Mouse (Mus musculus): Measurements from ENCODE around the gene Lats2. TPM values are rescaled to one million over a fixed set of nuclear protein-coding genes. Genes with fewer than 3 reads are reported as not detected.
A peak's percentile ranks its signal among the peaks of the same experiment; 100 is the strongest.
"Not testable (repeated sequence)": the region's sequence is repeated elsewhere in the genome, so short reads cannot be mapped to it uniquely, and the experiment has no call there.

Lats2 gene
- polyA plus RNA-seq, 1 experiment from 2014 or later, result 11.5 TPM

GRCm38 (mm10) chr14:57692517-57693130, 65.6 kb downstream of the Lats2 start:
- WGBS, result 90% methylated on average over 17 of the region's 17 CpGs
- H3K4me3 ChIP-seq (ENCODE audit: low read length), result no peak overlapping the region
- ATAC-seq, result no peak

GRCm38 (mm10) chr14:57691316-57691715, 66.9 kb downstream of the Lats2 start:
- no peak for ATAC-seq
- Histone ChIP-seq H3K27me3 (replicated peaks; ENCODE audit: control insufficient read depth, insufficient read depth, low read length) (no peaks in the 10 kb centered on the region), H3K9me3 (ENCODE audit: control insufficient read depth, low read length) (no peaks in the 10 kb centered on the region), H3K4me3 (ENCODE audit: low read length) (no peak overlapping the region), H3K9ac (ENCODE audit: low read depth, low read length) (no peak overlapping the region), H3K4me2 (ENCODE audit: low read depth, low read length) (no peak overlapping the region), H3K36me3 (ENCODE audit: control insufficient read depth, insufficient read depth, low read length) (peaks cover 12% of the 10 kb centered on the region), H3K4me1 (ENCODE audit: control insufficient read depth, insufficient read depth, low read length) (no peaks in the 10 kb centered on the region), H3K27ac (ENCODE audit: low read length) (no peak overlapping the region)
- WGBS, result 95% methylated on average over 24 of the region's 24 CpGs

More at GRCm38 (mm10) chr14:57692517-57693130, 65.6 kb downstream of the Lats2 start:
- Histone ChIP-seq H3K4me2 (ENCODE audit: low read depth, low read length) (no peak overlapping the region), H3K4me1 (ENCODE audit: control insufficient read depth, insufficient read depth, low read length) (no peaks in the 10 kb centered on the region), H3K9ac (ENCODE audit: low read depth, low read length) (no peak overlapping the region), H3K9me3 (ENCODE audit: control insufficient read depth, low read length) (no peaks in the 10 kb centered on the region), H3K27me3 (replicated peaks; ENCODE audit: control insufficient read depth, insufficient read depth, low read length) (no peaks in the 10 kb centered on the region), H3K27ac (ENCODE audit: low read length) (no peak overlapping the region), H3K36me3 (ENCODE audit: control insufficient read depth, insufficient read depth, low read length) (peaks cover 15% of the 10 kb centered on the region)

- H3K4me1 ChIP-seq (ENCODE audit: control insufficient read depth, insufficient read depth, low read length), result no peaks in the 10 kb centered on the region
- no peaks in the 10 kb centered on the region for H3K27me3 ChIP-seq (replicated peaks; ENCODE audit: control insufficient read depth, insufficient read depth, low read length)
- no peak overlapping the region for H3K4me3 ChIP-seq (ENCODE audit: low read length)
- ATAC-seq, result no peak
- no peak overlapping the region for H3K27ac ChIP-seq (ENCODE audit: low read length)
- peaks cover 7% of the 10 kb centered on the region for H3K36me3 ChIP-seq (ENCODE audit: control insufficient read depth, insufficient read depth, low read length)
- WGBS, result 94% methylated on average over 8 of the region's 8 CpGs
- no peak overlapping the region for H3K9ac ChIP-seq (ENCODE audit: low read depth, low read length)
- no peaks in the 10 kb centered on the region for H3K9me3 ChIP-seq (ENCODE audit: control insufficient read depth, low read length)
- H3K4me2 ChIP-seq (ENCODE audit: low read depth, low read length), result no peak overlapping the region
These were observed 67.5 kb downstream of the Lats2 start for GRCm38 (mm10) chr14:57690681-57691080.

GRCm38 (mm10) chr14:57688066-57688465, 70.1 kb downstream of the Lats2 start:
- ATAC-seq, result not testable (repeated sequence)
- WGBS, result 94% methylated on average over 7 of the region's 7 CpGs

GRCm38 (mm10) chr14:57687441-57687840, 70.7 kb downstream of the Lats2 start:
- no peak for ATAC-seq
- Histone ChIP-seq H3K4me1 (ENCODE audit: control insufficient read depth, insufficient read depth, low read length) (no peaks in the 10 kb centered on the region), H3K9me3 (ENCODE audit: control insufficient read depth, low read length) (no peaks in the 10 kb centered on the region), H3K27me3 (replicated peaks; ENCODE audit: control insufficient read depth, insufficient read depth, low read length) (no peaks in the 10 kb centered on the region), H3K4me2 (ENCODE audit: low read depth, low read length) (no peak overlapping the region), H3K27ac (ENCODE audit: low read length) (no peak overlapping the region), H3K36me3 (ENCODE audit: control insufficient read depth, insufficient read depth, low read length) (no peaks in the 10 kb centered on the region), H3K9ac (ENCODE audit: low read depth, low read length) (no peak overlapping the region), H3K4me3 (ENCODE audit: low read length) (no peak overlapping the region)
- WGBS, result 87% methylated on average over 5 of the region's 5 CpGs

More at GRCm38 (mm10) chr14:57688066-57688465, 70.1 kb downstream of the Lats2 start:
- H3K27me3 ChIP-seq (replicated peaks; ENCODE audit: control insufficient read depth, insufficient read depth, low read length); H3K4me3 ChIP-seq (ENCODE audit: low read length); H3K36me3 ChIP-seq (ENCODE audit: control insufficient read depth, insufficient read depth, low read length); H3K4me2 ChIP-seq (ENCODE audit: low read depth, low read length); H3K9me3 ChIP-seq (ENCODE audit: control insufficient read depth, low read length); H3K9ac ChIP-seq (ENCODE audit: low read depth, low read length); H3K4me1 ChIP-seq (ENCODE audit: control insufficient read depth, insufficient read depth, low read length); H3K27ac ChIP-seq (ENCODE audit: low read length): not testable (repeated sequence)

GRCm38 (mm10) chr14:57686647-57687046, 71.5 kb downstream of the Lats2 start:
- H3K4me1 ChIP-seq (ENCODE audit: control insufficient read depth, insufficient read depth, low read length), result no peaks in the 10 kb centered on the region
- no peak overlapping the region for H3K9ac ChIP-seq (ENCODE audit: low read depth, low read length)
- ATAC-seq, result no peak
- H3K27ac ChIP-seq (ENCODE audit: low read length), result no peak overlapping the region
- WGBS, result 66% methylated on average over 6 of the region's 6 CpGs
- H3K4me2 ChIP-seq (ENCODE audit: low read depth, low read length), result no peak overlapping the region
- H3K27me3 ChIP-seq (replicated peaks; ENCODE audit: control insufficient read depth, insufficient read depth, low read length), result no peaks in the 10 kb centered on the region
- no peaks in the 10 kb centered on the region for H3K9me3 ChIP-seq (ENCODE audit: control insufficient read depth, low read length)
- H3K36me3 ChIP-seq (ENCODE audit: control insufficient read depth, insufficient read depth, low read length), result no peaks in the 10 kb centered on the region
- no peak overlapping the region for H3K4me3 ChIP-seq (ENCODE audit: low read length)

GRCm38 (mm10) chr14:57684579-57684978, 73.6 kb downstream of the Lats2 start:
- Histone ChIP-seq H3K9me3 (ENCODE audit: control insufficient read depth, low read length) (no peaks in the 10 kb centered on the region), H3K4me2 (ENCODE audit: low read depth, low read length) (no peak overlapping the region), H3K9ac (ENCODE audit: low read depth, low read length) (no peak overlapping the region), H3K27ac (ENCODE audit: low read length) (no peak overlapping the region), H3K27me3 (replicated peaks; ENCODE audit: control insufficient read depth, insufficient read depth, low read length) (no peaks in the 10 kb centered on the region), H3K4me3 (ENCODE audit: low read length) (no peak overlapping the region), H3K36me3 (ENCODE audit: control insufficient read depth, insufficient read depth, low read length) (no peaks in the 10 kb centered on the region), H3K4me1 (ENCODE audit: control insufficient read depth, insufficient read depth, low read length) (no peaks in the 10 kb centered on the region)
- ATAC-seq, result no peak
- 5% methylated on average over 1 of the region's 1 CpGs for WGBS

- Histone ChIP-seq H3K27ac (ENCODE audit: low read length) (no peak overlapping the region), H3K4me1 (ENCODE audit: control insufficient read depth, insufficient read depth, low read length) (no peaks in the 10 kb centered on the region), H3K36me3 (ENCODE audit: control insufficient read depth, insufficient read depth, low read length) (no peaks in the 10 kb centered on the region), H3K9ac (ENCODE audit: low read depth, low read length) (no peak overlapping the region), H3K4me3 (ENCODE audit: low read length) (no peak overlapping the region), H3K27me3 (replicated peaks; ENCODE audit: control insufficient read depth, insufficient read depth, low read length) (no peaks in the 10 kb centered on the region), H3K4me2 (ENCODE audit: low read depth, low read length) (no peak overlapping the region), H3K9me3 (ENCODE audit: control insufficient read depth, low read length) (no peaks in the 10 kb centered on the region)
- no peak for ATAC-seq
- 85% methylated on average over 4 of the region's 4 CpGs for WGBS
These were observed 75.4 kb downstream of the Lats2 start for GRCm38 (mm10) chr14:57682751-57683150.

- Histone ChIP-seq H3K36me3 (ENCODE audit: control insufficient read depth, insufficient read depth, low read length) (no peaks in the 10 kb centered on the region), H3K4me1 (ENCODE audit: control insufficient read depth, insufficient read depth, low read length) (no peaks in the 10 kb centered on the region), H3K4me2 (ENCODE audit: low read depth, low read length) (no peak overlapping the region), H3K27me3 (replicated peaks; ENCODE audit: control insufficient read depth, insufficient read depth, low read length) (no peaks in the 10 kb centered on the region), H3K9me3 (ENCODE audit: control insufficient read depth, low read length) (no peaks in the 10 kb centered on the region), H3K4me3 (ENCODE audit: low read length) (no peak overlapping the region), H3K9ac (ENCODE audit: low read depth, low read length) (no peak overlapping the region), H3K27ac (ENCODE audit: low read length) (no peak overlapping the region)
- peak; percentile 66; the same call in 1 of the 2 replicates for ATAC-seq
- 31% methylated on average over 5 of the region's 5 CpGs for WGBS
These were observed 78.1 kb downstream of the Lats2 start for GRCm38 (mm10) chr14:57679958-57680535.

GRCm38 (mm10) chr14:57679523-57679922, 78.7 kb downstream of the Lats2 start:
- no peak overlapping the region for H3K4me2 ChIP-seq (ENCODE audit: low read depth, low read length)
- no peaks in the 10 kb centered on the region for H3K9me3 ChIP-seq (ENCODE audit: control insufficient read depth, low read length)
- H3K27ac ChIP-seq (ENCODE audit: low read length), result no peak overlapping the region
- 21% methylated on average over 1 of the region's 1 CpGs for WGBS
- ATAC-seq, result no peak
- no peaks in the 10 kb centered on the region for H3K4me1 ChIP-seq (ENCODE audit: control insufficient read depth, insufficient read depth, low read length)
- no peaks in the 10 kb centered on the region for H3K36me3 ChIP-seq (ENCODE audit: control insufficient read depth, insufficient read depth, low read length)
- H3K4me3 ChIP-seq (ENCODE audit: low read length), result no peak overlapping the region
- no peaks in the 10 kb centered on the region for H3K27me3 ChIP-seq (replicated peaks; ENCODE audit: control insufficient read depth, insufficient read depth, low read length)
- H3K9ac ChIP-seq (ENCODE audit: low read depth, low read length), result no peak overlapping the region
